Mouse (Mus musculus) erythroblast, adult 5-6 weeks (primary cell): ENCODE data around the gene Pde2a. TPM values are rescaled to one million over a fixed set of nuclear protein-coding genes. Genes with fewer than 3 reads are reported as not detected.
A peak's percentile ranks its signal among the peaks of the same experiment; 100 is the strongest.

Experiments
- ATAC-seq: replicated peaks from 2 replicates; pipeline ENCODE4 v1.8.0; 2016; ENCODE audit warnings: moderate number of reproducible peaks, mild to moderate bottlenecking, moderate TSS enrichment, inconsistent platforms; ENCODE audit not compliant: poor library complexity, low FRiP score, severe bottlenecking
- total RNA-seq, 2 experiments: library from RNA; stranded (forward) in 1 of 2; stranded (reverse) in 1 of 2; fragments of 150-400 nt in 1 of 2; fragments of 200-764, 138-1000 nt in 1 of 2; gene quantifications; 2 replicates each; pipeline versions ENCODE4 v1.2.3 to v1.2.4; 2015 to 2017; ENCODE audit warnings: low replicate concordance in 2 of 2

The Pde2a gene
- total RNA-seq (2015; ENCODE audit: low replicate concordance) (17.5 and 18.6 TPM in 2 replicates), total RNA-seq (2017; ENCODE audit: low replicate concordance) (13.0 and 16.4 TPM in 2 replicates)

DNA sequence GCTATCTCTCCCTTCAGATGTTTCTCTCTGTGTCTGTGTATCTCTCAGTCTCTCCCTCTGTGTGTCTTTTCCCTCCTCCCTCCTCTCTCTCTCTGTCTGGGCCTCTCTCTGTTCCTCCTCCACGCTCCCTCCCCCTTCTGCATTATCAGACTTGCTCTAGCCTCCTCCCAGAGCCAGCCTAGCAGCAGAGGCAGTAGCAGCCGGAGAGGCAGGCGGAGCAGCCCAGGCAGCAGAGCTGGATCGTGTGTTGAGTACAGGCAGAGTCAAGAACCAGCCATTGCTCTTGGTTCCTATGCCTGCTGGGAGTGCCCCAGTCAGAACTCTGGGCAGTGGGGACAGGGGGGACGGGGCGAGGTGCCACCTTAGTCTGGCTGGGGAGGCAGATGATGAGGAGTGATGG is at the start of gene Pde2a:
Gene Pde2a (plus strand): TSS at position 163 of the 400 bp plus-strand sequence.
- no peak for ATAC-seq

DNA sequence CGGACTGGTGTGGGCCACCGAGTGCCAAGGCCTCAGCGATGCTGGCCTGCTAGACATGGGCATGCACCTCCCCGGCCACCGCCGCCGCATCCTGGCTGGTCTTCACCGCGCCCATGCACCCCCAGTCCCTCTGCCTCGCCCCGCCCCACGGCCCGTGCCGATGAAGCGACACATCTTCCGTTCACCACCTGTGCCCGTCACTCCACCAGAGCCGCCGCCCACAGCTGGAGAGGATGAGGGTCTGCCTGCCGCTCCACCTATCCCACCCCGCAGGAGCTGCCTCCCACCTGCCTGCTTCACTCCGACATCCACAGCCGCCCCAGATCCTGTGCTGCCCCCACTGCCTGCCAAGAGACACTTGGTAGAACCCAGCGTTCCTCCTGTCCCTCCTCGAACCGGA is 48.4 kb upstream of the Pde2a start:
- no peak for ATAC-seq

DNA sequence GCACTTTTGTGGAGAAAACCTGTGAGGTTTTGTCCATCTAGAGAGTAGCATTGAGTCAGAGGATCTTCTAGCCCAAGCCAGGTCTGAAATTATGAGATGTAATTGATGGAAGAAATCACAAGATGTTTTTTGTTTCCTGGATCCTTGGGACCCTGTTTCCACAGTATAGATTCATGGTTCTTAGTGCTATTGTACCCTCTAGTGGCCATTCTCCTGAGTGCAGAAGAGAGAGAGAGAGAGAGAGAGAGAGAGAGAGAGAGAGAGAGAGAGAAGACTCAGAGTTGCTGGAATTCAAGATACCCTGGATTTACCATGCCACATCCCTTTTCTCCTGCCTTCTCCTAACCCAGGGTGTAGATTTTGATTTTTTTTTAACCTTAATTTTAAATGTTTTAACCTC is 47.3 kb upstream of the Pde2a start:
- no peak for ATAC-seq

GRCm38 (mm10) chr7:101376701-101377340 is 44.7 kb upstream of the Pde2a start:
- ATAC-seq = no peak

DNA sequence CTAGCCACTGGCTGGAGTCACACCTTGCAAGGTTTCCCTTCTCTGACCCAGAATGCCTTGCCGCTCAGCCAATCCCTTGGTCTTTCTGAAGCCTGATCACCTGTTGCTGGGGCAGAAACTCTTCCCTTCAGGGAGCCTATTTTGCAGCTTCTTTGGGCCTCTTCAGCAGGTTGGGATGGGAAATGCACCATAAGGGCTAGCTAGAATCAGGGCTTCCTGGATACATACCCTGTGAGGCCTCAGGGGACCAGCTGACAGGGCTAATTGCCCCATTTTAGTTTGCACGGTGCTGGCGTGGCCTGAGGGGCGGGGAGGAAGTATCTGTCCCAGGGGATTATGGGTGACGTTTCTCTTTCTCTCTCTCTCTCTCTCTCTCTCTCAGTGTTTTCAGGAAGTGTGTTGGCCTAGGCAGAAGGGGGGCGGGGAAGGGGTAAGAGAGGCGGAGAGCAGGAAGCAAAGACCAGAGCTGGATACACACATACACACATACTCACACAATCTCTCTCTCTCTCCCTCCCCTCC is 43.7 kb upstream of the Pde2a start:
- ATAC-seq = peak; percentile 63

- no peak for ATAC-seq
Observed at GRCm38 (mm10) chr7:101378285-101378684, 43.2 kb upstream of the Pde2a start.

DNA sequence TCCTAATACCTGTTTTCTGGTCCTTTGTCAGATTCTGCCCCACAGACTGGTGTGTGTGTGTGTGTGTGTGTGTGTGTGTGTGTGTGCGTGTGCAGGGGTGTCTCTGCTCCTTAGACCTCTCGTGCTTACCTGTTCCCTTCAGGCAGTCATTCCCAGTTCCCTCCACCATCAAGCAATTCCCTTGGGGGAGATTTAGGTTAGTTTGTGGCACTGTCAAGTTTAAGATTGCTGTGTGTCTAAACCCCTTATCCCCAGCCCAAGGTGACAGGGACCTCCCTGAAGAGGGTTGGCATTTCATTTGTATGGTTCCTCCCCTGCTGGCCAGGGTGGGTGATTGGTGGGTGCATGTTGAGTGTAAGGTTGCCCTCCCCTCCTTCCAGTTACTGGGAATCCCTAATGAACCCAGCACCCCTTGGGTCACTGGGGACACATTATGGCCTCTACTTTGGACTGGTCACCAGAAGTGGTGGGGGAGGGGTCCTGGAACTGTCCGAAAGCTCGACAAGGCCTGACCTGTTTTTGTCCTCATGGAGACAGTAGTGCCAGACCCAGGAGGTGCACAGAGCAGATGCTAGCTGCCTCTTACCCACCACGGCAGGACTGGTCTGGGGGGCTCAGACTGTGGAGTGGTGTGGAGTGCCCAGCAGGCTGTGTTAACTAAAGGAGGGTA is 42.6 kb upstream of the Pde2a start:
- ATAC-seq = no peak

GRCm38 (mm10) chr7:101379732-101380131 is 41.8 kb upstream of the Pde2a start:
- ATAC-seq = no peak

DNA sequence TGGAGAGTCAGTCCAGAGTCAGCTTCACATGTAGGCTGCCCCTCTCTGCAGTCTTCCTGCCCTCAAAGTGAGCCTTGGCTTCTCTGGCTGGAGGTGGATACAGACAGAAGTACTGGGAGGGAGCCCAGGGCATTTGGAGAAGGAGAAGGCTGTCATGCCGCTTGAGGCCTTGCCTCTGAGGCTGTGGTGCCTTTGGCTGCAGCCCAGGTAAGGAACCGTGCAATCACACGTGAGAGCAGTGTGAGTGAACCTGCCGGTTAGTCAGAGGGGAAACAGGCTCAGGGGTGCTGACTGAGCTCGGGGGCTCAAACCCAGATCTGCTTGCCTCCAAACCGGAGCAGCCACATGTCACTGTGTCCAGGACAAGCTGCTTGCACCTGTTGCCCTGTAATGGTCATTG is 40.0 kb upstream of the Pde2a start:
- no peak for ATAC-seq

- ATAC-seq = 0 out of 2 replicates have a peak, but pooled peaks have one; percentile 56
Observed at GRCm38 (mm10) chr7:101382378-101382777, 39.1 kb upstream of the Pde2a start.

DNA sequence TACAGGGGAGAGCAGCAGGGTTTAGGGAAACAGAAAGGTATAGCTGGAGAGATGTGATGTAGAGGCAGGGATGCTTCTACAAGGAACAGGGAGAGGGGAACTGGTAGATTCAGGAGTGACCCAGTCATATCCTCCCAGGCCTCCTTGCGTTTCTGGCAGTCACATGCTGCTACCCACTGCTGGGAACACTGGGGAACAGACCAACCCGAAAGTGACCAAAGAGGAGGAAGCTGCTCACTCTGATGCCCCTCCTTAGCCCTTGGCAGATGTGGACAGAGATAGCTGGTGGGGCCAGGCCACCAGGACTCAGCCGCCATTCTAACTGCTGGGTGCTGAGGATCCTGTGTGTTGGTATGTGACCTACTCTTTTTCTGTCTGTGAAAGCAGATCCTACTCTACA is 37.7 kb upstream of the Pde2a start:
- ATAC-seq = no peak

- no peak for ATAC-seq
Observed at GRCm38 (mm10) chr7:101384931-101385330, 36.6 kb upstream of the Pde2a start.

GRCm38 (mm10) chr7:101385331-101385733 is 36.2 kb upstream of the Pde2a start:
- ATAC-seq = no peak

DNA sequence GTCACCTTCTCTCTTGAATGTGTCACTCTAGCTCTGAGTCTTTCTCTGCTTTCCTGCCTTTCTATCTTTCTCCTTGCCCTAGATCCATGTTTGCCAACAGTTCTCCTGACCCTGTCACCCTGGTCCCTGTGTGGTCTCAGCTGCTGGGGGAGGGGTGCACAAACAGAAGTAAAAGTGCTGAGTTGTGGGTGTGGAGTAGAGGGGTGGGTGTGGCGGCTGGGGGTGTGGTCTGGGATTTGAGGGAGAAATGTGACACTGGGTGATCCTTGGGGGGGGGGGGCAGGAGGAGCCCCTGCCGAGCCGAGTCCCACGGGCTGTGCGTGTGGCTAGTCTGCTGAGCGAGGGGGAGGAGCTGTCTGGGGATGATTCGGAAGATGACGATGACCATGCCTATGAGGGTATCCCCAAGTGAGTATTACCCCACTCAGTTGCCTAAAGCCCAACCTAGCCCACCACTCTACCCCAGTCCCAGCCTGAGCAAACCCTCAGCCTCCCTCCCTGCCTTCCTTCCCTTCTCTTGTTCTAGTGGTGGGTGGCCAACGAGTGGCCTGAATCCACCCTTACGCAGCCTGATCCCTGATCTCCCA is 35.5 kb upstream of the Pde2a start:
- ATAC-seq = no peak

GRCm38 (mm10) chr7:101389256-101389655 is 32.2 kb upstream of the Pde2a start:
- ATAC-seq = no peak

DNA sequence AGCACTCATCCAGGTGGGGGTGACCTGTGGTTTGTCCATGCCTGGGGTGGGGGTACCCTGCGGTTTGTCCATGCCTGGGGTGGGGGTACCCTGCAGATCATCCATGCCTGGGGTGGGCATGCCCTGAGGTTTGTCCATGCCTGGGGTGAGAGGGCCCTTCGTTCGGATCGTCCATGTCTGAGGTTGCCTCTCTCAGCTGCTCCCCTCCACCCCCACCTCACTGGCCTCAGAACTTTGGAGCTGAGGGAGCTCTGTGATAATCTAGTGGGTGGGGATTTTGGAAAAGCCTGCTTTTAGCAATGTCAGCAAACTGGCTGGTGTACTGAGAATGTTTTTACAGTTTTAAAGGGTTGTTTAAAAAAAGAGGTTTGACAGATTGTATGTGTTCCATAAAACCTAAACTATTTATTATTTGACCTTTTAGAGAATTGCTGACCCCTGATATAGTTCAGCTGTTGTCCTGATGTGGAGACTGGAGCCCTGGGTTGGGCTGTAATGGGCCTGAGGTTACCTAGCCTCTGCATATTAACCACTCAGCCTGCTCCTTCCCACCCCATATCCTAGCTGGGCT is 29.5 kb upstream of the Pde2a start:
- ATAC-seq = no peak

DNA sequence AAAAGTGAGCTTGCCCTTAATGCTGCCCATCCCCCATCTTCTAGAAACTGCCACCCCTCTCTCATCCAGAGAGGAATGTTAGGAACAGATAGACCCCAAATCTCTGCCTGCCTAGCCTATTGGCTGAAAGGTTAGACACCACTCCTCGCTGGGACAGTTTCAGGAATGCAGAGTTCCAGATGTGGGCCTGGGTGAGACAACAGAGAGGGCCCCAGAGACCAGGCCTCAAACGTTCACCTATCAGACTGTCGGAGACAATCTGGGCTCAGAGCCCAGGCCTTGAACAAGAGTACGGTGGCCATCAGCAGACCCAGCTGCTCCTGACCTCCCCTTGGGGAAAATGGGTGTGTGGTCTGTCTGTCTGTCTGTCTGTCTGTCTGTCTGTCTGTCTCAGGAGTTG is 28.5 kb upstream of the Pde2a start:
- ATAC-seq = no peak

DNA sequence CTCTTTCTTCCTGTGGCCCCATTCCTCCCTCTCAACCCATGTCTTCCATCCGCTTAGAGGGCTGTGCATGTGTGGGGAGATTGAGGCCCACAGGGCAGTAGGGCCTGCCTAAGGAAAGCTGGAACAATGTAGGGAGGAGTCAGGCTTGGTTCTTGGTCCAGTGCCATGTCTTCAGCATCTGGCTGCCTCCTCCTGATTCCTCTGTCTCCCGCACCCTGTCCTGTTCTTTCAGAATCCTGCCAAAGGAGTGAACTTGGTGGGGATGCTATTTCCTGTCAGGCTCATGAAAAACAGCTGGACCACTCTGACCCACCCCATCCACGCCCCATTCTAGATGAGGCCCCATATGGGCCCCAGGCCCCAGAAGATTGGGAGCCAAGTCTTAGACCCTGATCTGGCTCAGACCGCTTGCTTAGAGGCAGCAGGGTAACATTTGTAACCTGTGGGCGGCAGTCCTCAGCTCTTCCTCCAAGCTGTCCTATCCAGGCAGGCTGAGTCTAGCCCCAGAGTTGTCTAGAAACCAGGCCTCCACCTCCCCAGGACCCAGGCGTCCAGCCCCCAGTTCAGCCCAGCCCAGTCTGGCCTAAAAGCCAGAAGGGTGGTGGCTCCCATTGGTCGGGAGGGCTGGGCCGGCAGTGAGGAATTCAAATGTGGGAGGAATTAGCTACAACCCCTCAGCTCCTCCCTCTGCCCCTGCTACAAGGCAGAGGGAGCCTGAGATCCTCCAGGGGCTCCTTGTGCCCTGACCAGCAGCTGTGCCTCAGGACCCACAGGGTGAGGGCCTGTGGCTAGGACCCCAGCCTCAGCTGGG is 27.6 kb upstream of the Pde2a start:
- no peak for ATAC-seq

DNA sequence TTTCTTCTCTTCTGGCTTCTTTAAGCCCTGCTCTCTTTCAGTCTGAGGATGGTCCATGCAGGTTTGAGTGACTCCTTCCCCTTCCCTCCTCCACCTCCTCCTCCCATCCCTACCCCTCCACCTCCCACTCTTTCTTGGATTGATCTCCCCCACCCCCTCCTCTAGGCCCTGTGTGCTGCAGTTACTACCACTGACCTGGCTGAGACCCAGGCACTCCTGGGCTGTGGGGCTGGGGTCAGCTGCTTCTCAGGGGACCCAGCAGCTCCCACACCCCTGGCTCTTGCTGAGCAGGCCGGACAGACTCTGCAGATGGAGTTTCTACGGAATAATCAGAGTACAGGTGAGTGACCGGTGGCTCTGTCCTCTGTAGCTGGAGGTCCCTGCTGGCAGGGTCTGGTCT is 26.9 kb upstream of the Pde2a start:
- no peak for ATAC-seq

- ATAC-seq = no peak
Observed at GRCm38 (mm10) chr7:101395471-101395870, 26.0 kb upstream of the Pde2a start.
